Mouse (Mus musculus) kidney, postnatal 0 days (tissue): ENCODE measurements around the gene Vmn1r194. TPM values are rescaled to one million over a fixed set of nuclear protein-coding genes. Genes with fewer than 3 reads are reported as not detected.
"Not testable (repeated sequence)": the region's sequence is repeated elsewhere in the genome, so short reads cannot be mapped to it uniquely, and the experiment has no call there.

Experiments used
- ATAC-seq: fragments of 200-750 bp; cut with Nextera tagmentation; replicated peaks from 2 replicates; pipeline ENCODE4 v1.8.0; 2017; ENCODE audit warnings: low read depth, moderate number of reproducible peaks, moderate TSS enrichment, moderate library complexity; ENCODE audit not compliant: low FRiP score
- DNase-seq: peaks from one replicate; pipeline ENCODE4 v3.0.0-alpha.2; 2016; ENCODE audit warnings: low spot score
- H3K27ac ChIP-seq: fragments of 300-500 bp; sonication (generic); 2 replicates; pipeline ENCODE4 v1.5.1; 2014; ENCODE audit warnings: mild to moderate bottlenecking
- H3K27me3 ChIP-seq: fragments of 300-500 bp; sonication (generic); 2 replicates; pipeline ENCODE4 v1.6.1; 2014; ENCODE audit warnings: low read length, mixed read lengths; ENCODE audit not compliant: insufficient read depth
- H3K36me3 ChIP-seq: fragments of 300-500 bp; sonication (generic); 2 replicates; pipeline ENCODE4 v1.6.1; 2014; ENCODE audit warnings: low read length, mixed read lengths; ENCODE audit not compliant: insufficient read depth
- H3K4me1 ChIP-seq: fragments of 300-500 bp; sonication (generic); replicated peaks from 2 replicates; pipeline ENCODE4 v1.6.1; 2014; ENCODE audit warnings: antibody characterized with exemption, low read length, mixed read lengths; ENCODE audit not compliant: insufficient read depth
- H3K4me2 ChIP-seq: fragments of 300-500 bp; sonication (generic); 2 replicates; pipeline ENCODE4 v1.6.1; 2014; ENCODE audit warnings: mild to moderate bottlenecking, low read length, moderate library complexity, mixed read lengths
- H3K4me3 ChIP-seq: fragments of 300-500 bp; sonication (generic); replicated peaks from 2 replicates; pipeline ENCODE4 v1.5.1; 2014; ENCODE audit warnings: low read depth, low read length
- H3K9ac ChIP-seq: fragments of 300-500 bp; sonication (generic); 2 replicates; pipeline ENCODE4 v1.6.1; 2014; ENCODE audit warnings: low read depth, low read length
- H3K9me3 ChIP-seq: fragments of 300-500 bp; sonication (generic); replicated peaks from 2 replicates; pipeline ENCODE4 v1.6.1; 2016; ENCODE audit warnings: low read length, inconsistent platforms, mixed read lengths
- CTCF ChIP-seq: IDR thresholded peaks from 2 replicates; pipeline ENCODE4 v1.5.1; 2016; ENCODE audit warnings: antibody characterized with exemption, low read depth, mild to moderate bottlenecking, moderate library complexity
- WGBS: fragments of 180-500 bp; shearing (Covaris S2); extraction: QIAGEN DNeasy Blood & Tissue Kit; methylation state at CpG from one replicate; pipeline ENCODE4 v1.1.7; 2014; 5-methylcytosine and 5-hydroxymethylcytosine counted together
- microRNA-seq: library from miRNA; unstranded; fragments of <30 nt; microRNA quantifications from one replicate; pipeline ENCODE4, GENCODE M21; 2016
- polyA plus RNA-seq: library from polyadenylated mRNA; unstranded; fragments of >200 nt; fragmentation: Nextera tagmentation; extraction: Ambion mirVana; gene quantifications from 2 replicates; pipeline ENCODE4 v1.2.1, GENCODE M21; 2015

The Vmn1r194 gene
- not detected in 2 replicates for polyA plus RNA-seq

- Histone ChIP-seq H3K4me2 (no peak within 1 kb of the TSS), H3K27ac (no peak within 1 kb of the TSS), H3K4me3 (no peak within 1 kb of the TSS), H3K27me3 (no peaks in the 10 kb centered on the region), H3K36me3 (no peaks in the 10 kb centered on the region), H3K4me1 (no peaks in the 10 kb centered on the region), H3K9me3 (no peaks in the 10 kb centered on the region), H3K9ac (no peak within 1 kb of the TSS)
- no peak for TF ChIP-seq CTCF
- ATAC-seq (no peak), DNase-seq (no peak)
- WGBS, result 46% methylated on average over 1 of the region's 1 CpGs
Observed at GRCm38 (mm10) chr13:22243915-22244314, at the start of gene Vmn1r194. Vmn1r194 (plus strand) TSS chr13:22244215.

GRCm38 (mm10) chr13:22223060-22223459 is 21.0 kb upstream of the Vmn1r194 start, which contains the start of gene Vmn1r193:
Vmn1r193 (minus strand) TSS chr13:22223160.
- H3K4me1 ChIP-seq, H3K4me3 ChIP-seq, ATAC-seq, H3K4me2 ChIP-seq, H3K9me3 ChIP-seq, DNase-seq, H3K27me3 ChIP-seq, H3K36me3 ChIP-seq, H3K27ac ChIP-seq, H3K9ac ChIP-seq: not testable (repeated sequence)
- WGBS, result 86% methylated on average over 1 of the region's 1 CpGs

- not testable (repeated sequence) for DNase-seq, H3K36me3 ChIP-seq, H3K4me2 ChIP-seq, ATAC-seq, H3K4me3 ChIP-seq, H3K9me3 ChIP-seq, H3K9ac ChIP-seq, H3K27ac ChIP-seq, H3K4me1 ChIP-seq, H3K27me3 ChIP-seq
- WGBS, result 95% methylated on average over 1 of the region's 1 CpGs
Observed at GRCm38 (mm10) chr13:22270222-22270621, 26.2 kb downstream of the Vmn1r194 start, which contains the start of gene Vmn1r195. Vmn1r195 (plus strand) TSS chr13:22270522.

- no peaks in the 10 kb centered on the region for H3K36me3 ChIP-seq
- TF ChIP-seq CTCF, result no peak
- ATAC-seq (no peak), DNase-seq (no peak)
- H3K4me3 ChIP-seq, result no peak overlapping the region
- H3K9me3 ChIP-seq, result no peaks in the 10 kb centered on the region
- H3K4me1 ChIP-seq, result no peaks in the 10 kb centered on the region
- 35% methylated on average over 2 of the region's 2 CpGs for WGBS
- no peaks in the 10 kb centered on the region for H3K27me3 ChIP-seq
- no peak overlapping the region for H3K27ac ChIP-seq
- H3K9ac ChIP-seq, result no peak overlapping the region
- no peak overlapping the region for H3K4me2 ChIP-seq
Observed at GRCm38 (mm10) chr13:22271721-22272120, 27.7 kb downstream of the Vmn1r194 start.

GRCm38 (mm10) chr13:22284578-22284977 is 40.6 kb downstream of the Vmn1r194 start:
- Histone ChIP-seq H3K4me1 (no peaks in the 10 kb centered on the region), H3K27ac (no peak overlapping the region), H3K36me3 (no peaks in the 10 kb centered on the region), H3K9ac (no peak overlapping the region), H3K9me3 (no peaks in the 10 kb centered on the region), H3K27me3 (no peaks in the 10 kb centered on the region), H3K4me3 (no peak overlapping the region), H3K4me2 (no peak overlapping the region)
- whole genome bisulfite sequencing, result 74% methylated on average over 2 of the region's 2 CpGs
- TF ChIP-seq CTCF, result peak; percentile 10; the same call in 1 of the 2 replicates
- ATAC-seq (no peak), DNase-seq (no peak)

GRCm38 (mm10) chr13:22289620-22290019 is 45.6 kb downstream of the Vmn1r194 start, which contains the start of gene Vmn1r196:
Vmn1r196 (plus strand) TSS chr13:22289920.
- H3K27me3 ChIP-seq, result no peaks in the 10 kb centered on the region
- H3K27ac ChIP-seq, result no peak within 1 kb of the TSS
- no peak for DNase-seq
- H3K4me2 ChIP-seq, result no peak within 1 kb of the TSS
- H3K36me3 ChIP-seq, result no peaks in the 10 kb centered on the region
- no peak for ATAC-seq
- no peak for TF ChIP-seq CTCF
- 64% methylated on average over 2 of the region's 2 CpGs for WGBS
- no peaks in the 10 kb centered on the region for H3K4me1 ChIP-seq
- H3K9ac ChIP-seq, result no peak within 1 kb of the TSS
- no peaks in the 10 kb centered on the region for H3K9me3 ChIP-seq
- H3K4me3 ChIP-seq, result no peak within 1 kb of the TSS

Small RNAs within 50 kb of the gene (microRNA-seq; reads per million reads assigned to microRNA genes)
- gene Gm23282 (not detected), gene Gm25084 (not detected)

Other genes starting within 250 kb of the Vmn1r194 start
- 0.21 and 0.60 TPM in 2 replicates for gene Prss16, start 234.5 kb upstream of the Vmn1r194 start, polyA plus RNA-seq
- gene Hist1h2ah, start 208.6 kb upstream of the Vmn1r194 start, polyA plus RNA-seq, result 4.0 and 4.5 TPM in 2 replicates
- 4.0 and 4.8 TPM in 2 replicates for gene Hist1h2bk, start 208.3 kb upstream of the Vmn1r194 start, polyA plus RNA-seq
- 15.3 and 17.2 TPM in 2 replicates for gene Hist1h4i, start 202.9 kb upstream of the Vmn1r194 start, polyA plus RNA-seq
- gene Hist1h2ag, start 201.3 kb upstream of the Vmn1r194 start, polyA plus RNA-seq, result 33.8 and 48.4 TPM in 2 replicates
- 8.5 and 10.2 TPM in 2 replicates for gene Hist1h2bj, start 201.0 kb upstream of the Vmn1r194 start, polyA plus RNA-seq
- not detected in 2 replicates for gene Vmn1r188, start 159.8 kb upstream of the Vmn1r194 start, polyA plus RNA-seq
- not detected in 2 replicates for gene Vmn1r189, start 138.4 kb upstream of the Vmn1r194 start, polyA plus RNA-seq
- not detected in 2 replicates for gene Vmn1r191, start 60.2 kb upstream of the Vmn1r194 start, polyA plus RNA-seq
- not detected in 2 replicates for gene Vmn1r192, start 53.1 kb upstream of the Vmn1r194 start, polyA plus RNA-seq
- gene Vmn1r193, start 21.1 kb upstream of the Vmn1r194 start, polyA plus RNA-seq, result not detected in 2 replicates
- gene Vmn1r195, start 26.3 kb downstream of the Vmn1r194 start, polyA plus RNA-seq, result not detected in 2 replicates
- not detected in 2 replicates for gene Vmn1r196, start 45.7 kb downstream of the Vmn1r194 start, polyA plus RNA-seq
- gene Vmn1r197, start 80.4 kb downstream of the Vmn1r194 start, polyA plus RNA-seq, result not detected in 2 replicates
- gene Vmn1r198, start 106.1 kb downstream of the Vmn1r194 start, polyA plus RNA-seq, result not detected in 2 replicates
- not detected in 2 replicates for gene Vmn1r199, start 135.6 kb downstream of the Vmn1r194 start, polyA plus RNA-seq
- gene Vmn1r200, start 146.2 kb downstream of the Vmn1r194 start, polyA plus RNA-seq, result not detected in 2 replicates
- gene Vmn1r201, start 227.7 kb downstream of the Vmn1r194 start, polyA plus RNA-seq, result not detected in 2 replicates